Mouse (Mus musculus) heart, postnatal 0 days (tissue): ENCODE data around the gene Rad17. TPM values are rescaled to one million over a fixed set of nuclear protein-coding genes. Genes with fewer than 3 reads are reported as not detected.

Source experiments
- ATAC-seq: fragments of 200-750 bp; cut with Nextera tagmentation; 2 replicates; pipeline ENCODE4 v1.8.0; 2017; ENCODE audit warnings: low read depth, moderate number of reproducible peaks, moderate library complexity; ENCODE audit not compliant: insufficient read depth
- DNase-seq: peaks from one replicate; pipeline ENCODE4 v3.0.0-alpha.2; 2016; ENCODE audit warnings: low spot score
- H3K27ac ChIP-seq: fragments of 300-500 bp; sonication (generic); 2 replicates; pipeline ENCODE4 v1.5.1; 2014; ENCODE audit warnings: low read depth, mild to moderate bottlenecking
- H3K27me3 ChIP-seq: fragments of 300-500 bp; sonication (generic); 2 replicates; pipeline ENCODE4 v1.6.1; 2014; ENCODE audit warnings: low read length, mixed read lengths; ENCODE audit not compliant: control insufficient read depth, insufficient read depth
- H3K36me3 ChIP-seq: fragments of 300-500 bp; sonication (generic); replicated peaks from 2 replicates; pipeline ENCODE4 v1.6.1; 2014; ENCODE audit warnings: low read length, mixed read lengths; ENCODE audit not compliant: control insufficient read depth, insufficient read depth
- H3K4me1 ChIP-seq: fragments of 300-500 bp; sonication (generic); 2 replicates; pipeline ENCODE4 v1.6.1; 2014; ENCODE audit warnings: antibody characterized with exemption; ENCODE audit not compliant: control insufficient read depth, insufficient read depth
- H3K4me2 ChIP-seq: fragments of 300-500 bp; sonication (generic); 2 replicates; pipeline ENCODE4 v1.6.1; 2014; ENCODE audit warnings: low read depth, mild to moderate bottlenecking, low read length, moderate library complexity
- H3K4me3 ChIP-seq: fragments of 300-500 bp; sonication (generic); 2 replicates; pipeline ENCODE4 v1.5.1; 2014; ENCODE audit warnings: low read depth, low read length
- H3K9ac ChIP-seq: fragments of 300-500 bp; sonication (generic); replicated peaks from 2 replicates; pipeline ENCODE4 v1.6.1; 2014; ENCODE audit warnings: low read depth, low read length, mixed read lengths
- H3K9me3 ChIP-seq: fragments of 300-500 bp; sonication (generic); replicated peaks from 2 replicates; pipeline ENCODE4 v1.6.1; 2016; ENCODE audit warnings: low read length; ENCODE audit not compliant: control insufficient read depth
- CTCF ChIP-seq: IDR thresholded peaks from 2 replicates; pipeline ENCODE4 v1.5.1; 2016; ENCODE audit warnings: antibody characterized with exemption, control low read depth, low read depth
- EP300 ChIP-seq: IDR thresholded peaks from 2 replicates; pipeline ENCODE4 v1.6.1; 2016; ENCODE audit warnings: antibody characterized with exemption, low read depth
- WGBS: fragments of 180-500 bp; shearing (Covaris S2); extraction: QIAGEN DNeasy Blood & Tissue Kit; methylation state at CpG from one replicate; pipeline ENCODE4 v1.1.7; 2014; 5-methylcytosine and 5-hydroxymethylcytosine counted together
- polyA plus RNA-seq: library from polyadenylated mRNA; unstranded; fragments of >200 nt; fragmentation: Nextera tagmentation; extraction: Ambion mirVana; gene quantifications from 2 replicates; pipeline ENCODE4 v1.2.1, GENCODE M21; 2015
- total RNA-seq: library from RNA; depleted of rRNA; stranded (reverse); fragments of >200 nt; gene quantifications from 2 replicates; pipeline ENCODE4 v1.2.3, GENCODE M21; 2014; ENCODE audit warnings: low replicate concordance; rRNA removed

Rad17 gene
- total and polyA plus RNA-seq, 2 experiments from 2014 or later, result 19.9 to 22.3 TPM

GRCm38 (mm10) chr13:100575950-100576349, 74.9 kb downstream of the Rad17 start:
- H3K36me3 ChIP-seq, result no peaks in the 10 kb centered on the region
- H3K9ac ChIP-seq, result no peak overlapping the region
- no peaks in the 10 kb centered on the region for H3K9me3 ChIP-seq
- H3K4me2 ChIP-seq, result no peak overlapping the region
- 0 out of 2 replicates have a peak overlapping the region, but pooled peaks have one; percentile 12 for H3K27ac ChIP-seq
- H3K4me1 ChIP-seq, result no peaks in the 10 kb centered on the region
- no peak for TF ChIP-seq EP300
- TF ChIP-seq CTCF, result no peak
- WGBS, result 31% methylated on average over 2 of the region's 2 CpGs
- ATAC-seq (no peak; the same call in 1 of the 2 replicates), DNase-seq (no peak)
- no peaks in the 10 kb centered on the region for H3K27me3 ChIP-seq
- no peak overlapping the region for H3K4me3 ChIP-seq

- no peak overlapping the region for H3K4me2 ChIP-seq
- 32% methylated on average over 2 of the region's 2 CpGs for WGBS
- H3K9ac ChIP-seq, result no peak overlapping the region
- H3K4me1 ChIP-seq, result no peaks in the 10 kb centered on the region
- H3K27me3 ChIP-seq, result no peaks in the 10 kb centered on the region
- H3K9me3 ChIP-seq, result no peaks in the 10 kb centered on the region
- DNase-seq (no peak), ATAC-seq (no peak)
- TF ChIP-seq CTCF (no peak), EP300 (no peak)
- H3K27ac ChIP-seq, result no peak overlapping the region
- no peaks in the 10 kb centered on the region for H3K36me3 ChIP-seq
- no peak overlapping the region for H3K4me3 ChIP-seq
These were observed 80.1 kb downstream of the Rad17 start for GRCm38 (mm10) chr13:100570713-100571112.

- ATAC-seq, result no peak
- no peak for TF ChIP-seq EP300
- Histone ChIP-seq H3K9ac (no peak overlapping the region), H3K27me3 (no peaks in the 10 kb centered on the region), H3K27ac (no peak overlapping the region), H3K9me3 (no peaks in the 10 kb centered on the region), H3K4me2 (no peak overlapping the region), H3K4me3 (no peak overlapping the region), H3K4me1 (no peaks in the 10 kb centered on the region), H3K36me3 (no peaks in the 10 kb centered on the region)
- no peak for DNase-seq
- WGBS, result 82% methylated on average over 1 of the region's 1 CpGs
These were observed 82.5 kb downstream of the Rad17 start for GRCm38 (mm10) chr13:100568359-100568758.

Other genes starting within 250 kb of the Rad17 start
- gene Naip1, start 198.2 kb downstream of the Rad17 start, total RNA-seq, result not detected in 2 replicates
- not detected in 2 replicates for gene Naip1, start 198.2 kb downstream of the Rad17 start, polyA plus RNA-seq
- gene Gtf2h2, start 158.5 kb downstream of the Rad17 start, total RNA-seq, result 10.2 and 15.1 TPM in 2 replicates
- gene Gtf2h2, start 158.5 kb downstream of the Rad17 start, polyA plus RNA-seq, result 32.5 and 36.2 TPM in 2 replicates
- 2.0 and 6.1 TPM in 2 replicates for gene Ocln, start 98.3 kb downstream of the Rad17 start, total RNA-seq
- 1.6 and 1.7 TPM in 2 replicates for gene Ocln, start 98.3 kb downstream of the Rad17 start, polyA plus RNA-seq
- gene Marveld2, start 34.1 kb downstream of the Rad17 start, total RNA-seq, result 2.2 and 2.6 TPM in 2 replicates
- 1.7 and 1.9 TPM in 2 replicates for gene Marveld2, start 34.1 kb downstream of the Rad17 start, polyA plus RNA-seq
- 122 and 149 TPM in 2 replicates for gene Ak6, start 72 bp downstream of the Rad17 start, total RNA-seq
- gene Ak6, start 72 bp downstream of the Rad17 start, polyA plus RNA-seq, result 212 and 219 TPM in 2 replicates
- 1.8 TPM in 1 of 2 replicates, not detected in the other for gene Taf9, start 528 bp upstream of the Rad17 start, total RNA-seq
- gene Taf9, start 528 bp upstream of the Rad17 start, polyA plus RNA-seq, result 7.9 and 10.5 TPM in 2 replicates
- 0.70 and 3.0 TPM in 2 replicates for gene Ccdc125, start 18.7 kb upstream of the Rad17 start, total RNA-seq
- 2.4 and 2.9 TPM in 2 replicates for gene Ccdc125, start 18.7 kb upstream of the Rad17 start, polyA plus RNA-seq
- gene Cdk7, start 79.9 kb upstream of the Rad17 start, total RNA-seq, result 21.7 and 30.0 TPM in 2 replicates
- 53.9 and 56.5 TPM in 2 replicates for gene Cdk7, start 79.9 kb upstream of the Rad17 start, polyA plus RNA-seq
- gene Mrps36, start 93.6 kb upstream of the Rad17 start, total RNA-seq, result 96.8 and 127 TPM in 2 replicates
- 376 and 415 TPM in 2 replicates for gene Mrps36, start 93.6 kb upstream of the Rad17 start, polyA plus RNA-seq
- gene Cenph, start 124.8 kb upstream of the Rad17 start, total RNA-seq, result 2.2 TPM in 1 of 2 replicates, not detected in the other
- gene Cenph, start 124.8 kb upstream of the Rad17 start, polyA plus RNA-seq, result 5.6 and 7.3 TPM in 2 replicates
- gene Ccnb1, start 135.5 kb upstream of the Rad17 start, total RNA-seq, result 88.5 and 95.0 TPM in 2 replicates
- 48.9 and 56.9 TPM in 2 replicates for gene Ccnb1, start 135.5 kb upstream of the Rad17 start, polyA plus RNA-seq
- 41.1 and 46.0 TPM in 2 replicates for gene Slc30a5, start 182.4 kb upstream of the Rad17 start, total RNA-seq
- 21.1 and 23.7 TPM in 2 replicates for gene Slc30a5, start 182.4 kb upstream of the Rad17 start, polyA plus RNA-seq